Mouse (Mus musculus): ENCODE measurements around the gene Coro2b. TPM values are rescaled to one million over a fixed set of nuclear protein-coding genes. Genes with fewer than 3 reads are reported as not detected.

The Coro2b gene
- total RNA-seq (2021) = 1 to 10 TPM; 5.7 to 6.1 TPM
- long read RNA-seq, experiment 1, partial matches to known transcripts = 1 of 3 reads
- long read RNA-seq, experiment 1, other reads (novel, unspliced or antisense) = 0 of 3 reads
- long read RNA-seq, experiment 2 = 0 reads

- peak; percentile 62 for DNase-seq (ENCODE audit: low spot score)
Observed at GRCm38 (mm10) chr9:62536655-62537631, at the start of gene Coro2b. TSS of gene Coro2b (minus strand) at chr9:62537044.

- no peak for DNase-seq (ENCODE audit: low spot score)
Observed at GRCm38 (mm10) chr9:62577558-62577957, 40.7 kb upstream of the Coro2b start.

GRCm38 (mm10) chr9:62569121-62569520, 32.3 kb upstream of the Coro2b start:
- DNase-seq (ENCODE audit: low spot score) = peak; percentile 54

- DNase-seq (ENCODE audit: low spot score) = no peak
Observed at GRCm38 (mm10) chr9:62567818-62568217, 31.0 kb upstream of the Coro2b start.

GRCm38 (mm10) chr9:62562236-62562635, 25.4 kb upstream of the Coro2b start:
- no peak for DNase-seq (ENCODE audit: low spot score)

GRCm38 (mm10) chr9:62560432-62560831, 23.6 kb upstream of the Coro2b start:
- no peak for DNase-seq (ENCODE audit: low spot score)

GRCm38 (mm10) chr9:62560006-62560405, 23.2 kb upstream of the Coro2b start:
- DNase-seq (ENCODE audit: low spot score) = peak; percentile 89

GRCm38 (mm10) chr9:62559446-62559845, 22.6 kb upstream of the Coro2b start:
- DNase-seq (ENCODE audit: low spot score) = no peak

GRCm38 (mm10) chr9:62558058-62558457, 21.2 kb upstream of the Coro2b start:
- DNase-seq (ENCODE audit: low spot score) = no peak

GRCm38 (mm10) chr9:62556748-62557147, 19.9 kb upstream of the Coro2b start:
- DNase-seq (ENCODE audit: low spot score) = no peak

GRCm38 (mm10) chr9:62555258-62555856, 18.5 kb upstream of the Coro2b start:
- peak; percentile 44 for DNase-seq (ENCODE audit: low spot score)

GRCm38 (mm10) chr9:62554606-62555005, 17.8 kb upstream of the Coro2b start:
- no peak for DNase-seq (ENCODE audit: low spot score)

- peak; percentile 69 for DNase-seq (ENCODE audit: low spot score)
Observed at GRCm38 (mm10) chr9:62553366-62553940, 16.6 kb upstream of the Coro2b start.

GRCm38 (mm10) chr9:62551531-62551930, 14.7 kb upstream of the Coro2b start:
- no peak for DNase-seq (ENCODE audit: low spot score)

- no peak for DNase-seq (ENCODE audit: low spot score)
Observed at GRCm38 (mm10) chr9:62550661-62551093, 13.8 kb upstream of the Coro2b start.

GRCm38 (mm10) chr9:62549809-62550208, 13.0 kb upstream of the Coro2b start:
- DNase-seq (ENCODE audit: low spot score) = peak; percentile 93

- DNase-seq (ENCODE audit: low spot score) = no peak
Observed at GRCm38 (mm10) chr9:62547476-62547875, 10.6 kb upstream of the Coro2b start.

GRCm38 (mm10) chr9:62544856-62545255, 8.0 kb upstream of the Coro2b start:
- no peak for DNase-seq (ENCODE audit: low spot score)

GRCm38 (mm10) chr9:62543878-62544277, 7.0 kb upstream of the Coro2b start:
- DNase-seq (ENCODE audit: low spot score) = no peak

- DNase-seq (ENCODE audit: low spot score) = no peak
Observed at GRCm38 (mm10) chr9:62541606-62542005, 4.8 kb upstream of the Coro2b start.

GRCm38 (mm10) chr9:62541182-62541581, 4.3 kb upstream of the Coro2b start:
- no peak for DNase-seq (ENCODE audit: low spot score)

GRCm38 (mm10) chr9:62540736-62541135, 3.9 kb upstream of the Coro2b start:
- no peak for DNase-seq (ENCODE audit: low spot score)
